Mouse (Mus musculus) R1 (cell line): ENCODE data around the gene Peli2.
A peak's percentile ranks its signal among the peaks of the same experiment; 100 is the strongest.

Experiments used
- DNase-seq: peaks from one replicate; pipeline ENCODE4 v3.0.0-alpha.2; 2018; ENCODE audit warnings: low read depth, low spot score

Peli2 gene

GRCm38 (mm10) chr14:48151554-48151953, 30.9 kb downstream of the Peli2 start:
- DNase-seq: no peak

- DNase-seq: no peak
Measured at GRCm38 (mm10) chr14:48153064-48153463, 32.4 kb downstream of the Peli2 start.

- no peak for DNase-seq
Measured at GRCm38 (mm10) chr14:48153865-48154511, 33.4 kb downstream of the Peli2 start.

- DNase-seq: no peak
Measured at GRCm38 (mm10) chr14:48154641-48155040, 34.0 kb downstream of the Peli2 start.

GRCm38 (mm10) chr14:48155153-48155552, 34.5 kb downstream of the Peli2 start:
- no peak for DNase-seq

GRCm38 (mm10) chr14:48157085-48157484, 36.5 kb downstream of the Peli2 start:
- DNase-seq: no peak

GRCm38 (mm10) chr14:48157835-48158234, 37.2 kb downstream of the Peli2 start:
- no peak for DNase-seq

- DNase-seq: no peak
Measured at GRCm38 (mm10) chr14:48159401-48159800, 38.8 kb downstream of the Peli2 start.

GRCm38 (mm10) chr14:48162446-48162845, 41.8 kb downstream of the Peli2 start:
- no peak for DNase-seq

- no peak for DNase-seq
Measured at GRCm38 (mm10) chr14:48164917-48165316, 44.3 kb downstream of the Peli2 start.

GRCm38 (mm10) chr14:48166396-48166795, 45.8 kb downstream of the Peli2 start:
- no peak for DNase-seq

GRCm38 (mm10) chr14:48167020-48167419, 46.4 kb downstream of the Peli2 start:
- no peak for DNase-seq

- DNase-seq: no peak
Measured at GRCm38 (mm10) chr14:48168116-48168515, 47.5 kb downstream of the Peli2 start.

GRCm38 (mm10) chr14:48169970-48170369, 49.3 kb downstream of the Peli2 start:
- DNase-seq: peak; percentile 45

GRCm38 (mm10) chr14:48171268-48171667, 50.6 kb downstream of the Peli2 start:
- no peak for DNase-seq

- DNase-seq: no peak
Measured at GRCm38 (mm10) chr14:48172026-48172425, 51.4 kb downstream of the Peli2 start.

GRCm38 (mm10) chr14:48172876-48173275, 52.3 kb downstream of the Peli2 start:
- no peak for DNase-seq

GRCm38 (mm10) chr14:48173840-48174239, 53.2 kb downstream of the Peli2 start:
- no peak for DNase-seq

GRCm38 (mm10) chr14:48174356-48174755, 53.7 kb downstream of the Peli2 start:
- DNase-seq: no peak

GRCm38 (mm10) chr14:48175115-48175514, 54.5 kb downstream of the Peli2 start:
- DNase-seq: no peak

- no peak for DNase-seq
Measured at GRCm38 (mm10) chr14:48178304-48178995, 57.8 kb downstream of the Peli2 start.

- DNase-seq: no peak
Measured at GRCm38 (mm10) chr14:48179021-48179420, 58.4 kb downstream of the Peli2 start.

GRCm38 (mm10) chr14:48186302-48186701, 65.7 kb downstream of the Peli2 start:
- DNase-seq: no peak
